Mouse (Mus musculus) myocyte (in vitro differentiated cells): ENCODE results near the gene Krt77. TPM values are rescaled to one million over a fixed set of nuclear protein-coding genes. Genes with fewer than 3 reads are reported as not detected.

Experiments used
- H3K27me3 ChIP-seq: one replicate; pipeline ENCODE4 v1.6.1; 2011; ENCODE audit not compliant: control insufficient read depth, insufficient read depth, insufficient read length
- H3K36me3 ChIP-seq: one replicate; pipeline ENCODE4 v1.6.1; 2011; ENCODE audit not compliant: control insufficient read depth, insufficient read depth
- H3K4me2 ChIP-seq: one replicate; pipeline ENCODE4 v1.6.1; 2011; ENCODE audit warnings: low read depth, control low read depth
- H3K4me3 ChIP-seq: one replicate; pipeline ENCODE4 v1.5.1; 2011; ENCODE audit warnings: mild to moderate bottlenecking, control low read depth, moderate library complexity
- H3K79me2 ChIP-seq: one replicate; pipeline ENCODE4 v1.6.1; 2011; ENCODE audit not compliant: control insufficient read depth, insufficient read depth
- H3ac ChIP-seq: one replicate; pipeline ENCODE4 v1.6.1; 2011; ENCODE audit not compliant: control insufficient read depth, insufficient read length
- CEBPB ChIP-seq: IDR thresholded peaks from 2 replicates; pipeline ENCODE4 v1.6.1; 2011; ENCODE audit warnings: mild to moderate bottlenecking, moderate library complexity; ENCODE audit not compliant: poor library complexity, insufficient read depth, severe bottlenecking
- E2F4 ChIP-seq: IDR thresholded peaks from one replicate; pipeline ENCODE4 v1.6.1; 2011; ENCODE audit warnings: mild to moderate bottlenecking, control low read depth, moderate library complexity; ENCODE audit not compliant: insufficient read depth
- MAX ChIP-seq: IDR thresholded peaks from one replicate; pipeline ENCODE4 v1.6.1; 2011; ENCODE audit warnings: low read depth, mild to moderate bottlenecking, control low read depth
- MYOD1 ChIP-seq, 3 experiments: IDR thresholded peaks; one replicate each; pipeline ENCODE4 v1.6.1; 2011; ENCODE audit warnings: control low read depth in 2 of 3, low read depth in 2 of 3, mild to moderate bottlenecking in 2 of 3, moderate library complexity in 1 of 3; ENCODE audit not compliant: insufficient read length in 2 of 3, control insufficient read depth in 1 of 3
- MYOG ChIP-seq, 3 experiments: IDR thresholded peaks; one replicate each; pipeline ENCODE4 v1.6.1; 2011; ENCODE audit warnings: control low read depth in 2 of 3, low read depth in 2 of 3, mild to moderate bottlenecking in 2 of 3; ENCODE audit not compliant: insufficient read length in 2 of 3, control insufficient read depth in 1 of 3, insufficient read depth in 1 of 3
- POLR2A ChIP-seq: IDR thresholded peaks from one replicate; pipeline ENCODE4 v1.6.1; 2011; ENCODE audit warnings: low read depth, mild to moderate bottlenecking, control low read depth, moderate library complexity; ENCODE audit not compliant: insufficient read length
- POLR2AphosphoS2 ChIP-seq: IDR thresholded peaks from one replicate; pipeline ENCODE4 v1.6.1; 2011; ENCODE audit warnings: low read depth, control low read depth; ENCODE audit not compliant: insufficient read length
- REST ChIP-seq: IDR thresholded peaks from one replicate; pipeline ENCODE4 v1.6.1; 2011; ENCODE audit warnings: mild to moderate bottlenecking, control low read depth, moderate library complexity; ENCODE audit not compliant: insufficient read depth, insufficient read length
- SRF ChIP-seq: IDR thresholded peaks from one replicate; pipeline ENCODE4 v1.6.1; 2011; ENCODE audit warnings: low read depth; ENCODE audit not compliant: control insufficient read depth, insufficient read length
- TCF12 ChIP-seq: IDR thresholded peaks from one replicate; pipeline ENCODE4 v1.6.1; 2011; ENCODE audit warnings: mild to moderate bottlenecking, control low read depth; ENCODE audit not compliant: poor library complexity, insufficient read depth, severe bottlenecking
- TCF3 ChIP-seq: IDR thresholded peaks from one replicate; pipeline ENCODE4 v1.6.1; 2011; ENCODE audit warnings: low read depth, control low read depth; ENCODE audit not compliant: insufficient read length
- USF1 ChIP-seq: IDR thresholded peaks from one replicate; pipeline ENCODE4 v1.6.1; 2011; ENCODE audit warnings: low read depth, mild to moderate bottlenecking, control low read depth, moderate library complexity
- polyA plus RNA-seq: library from polyadenylated mRNA; unstranded; fragments of >200 nt; fragmentation: generic; extraction: Trizol; gene quantifications from one replicate; pipeline ENCODE4 v1.2.1, GENCODE M21; 2012; ENCODE audit warnings: missing spikeins

Krt77 gene
- polyA plus RNA-seq, 1 experiment = not detected

DNA sequence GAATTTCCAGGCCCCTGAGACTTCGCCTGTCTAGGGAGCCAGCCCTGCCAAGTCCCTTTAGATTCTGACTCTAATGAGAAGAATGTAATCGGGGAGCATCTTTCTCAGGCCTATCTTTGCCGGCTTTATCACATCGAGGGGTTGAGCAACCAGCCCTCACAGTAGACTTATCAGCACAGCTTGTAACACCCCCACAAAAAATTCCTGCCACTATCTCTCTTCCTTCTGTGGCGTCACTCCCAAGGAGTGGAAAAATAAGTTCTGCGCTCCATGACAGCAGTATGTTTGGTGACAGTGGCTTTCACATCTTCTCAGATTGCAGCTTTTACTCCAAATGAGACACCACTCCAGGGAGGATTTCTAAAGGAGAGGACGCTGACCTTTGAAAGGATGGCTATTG, 2.8 kb downstream of the Krt77 start:
- no peak overlapping the region for H3ac ChIP-seq
- H3K4me3 ChIP-seq = no peak overlapping the region
- H3K79me2 ChIP-seq = no peaks in the 10 kb centered on the region
- no peaks in the 10 kb centered on the region for H3K36me3 ChIP-seq
- H3K4me2 ChIP-seq = no peak overlapping the region
- no peak for TF ChIP-seq REST
- no peak for TF ChIP-seq MYOD1 (IDR thresholded peaks at IDR 0.05; ENCODE audit: control insufficient read depth in 1 of 3, insufficient read length in 2 of 3, low read depth in 2 of 3)
- TF ChIP-seq USF1 = no peak
- no peak for TF ChIP-seq TCF12
- TF ChIP-seq POLR2AphosphoS2 = no peak
- no peak for TF ChIP-seq TCF3
- no peak for TF ChIP-seq CEBPB
- no peak for TF ChIP-seq MAX
- no peak for TF ChIP-seq E2F4
- no peak for TF ChIP-seq POLR2A
- TF ChIP-seq SRF = no peak
- no peak for TF ChIP-seq MYOG (IDR thresholded peaks at IDR 0.05; ENCODE audit: control insufficient read depth in 1 of 3, insufficient read depth in 1 of 3, insufficient read length in 2 of 3, low read depth in 2 of 3)
- peaks cover 81% of the 10 kb centered on the region for H3K27me3 ChIP-seq

DNA sequence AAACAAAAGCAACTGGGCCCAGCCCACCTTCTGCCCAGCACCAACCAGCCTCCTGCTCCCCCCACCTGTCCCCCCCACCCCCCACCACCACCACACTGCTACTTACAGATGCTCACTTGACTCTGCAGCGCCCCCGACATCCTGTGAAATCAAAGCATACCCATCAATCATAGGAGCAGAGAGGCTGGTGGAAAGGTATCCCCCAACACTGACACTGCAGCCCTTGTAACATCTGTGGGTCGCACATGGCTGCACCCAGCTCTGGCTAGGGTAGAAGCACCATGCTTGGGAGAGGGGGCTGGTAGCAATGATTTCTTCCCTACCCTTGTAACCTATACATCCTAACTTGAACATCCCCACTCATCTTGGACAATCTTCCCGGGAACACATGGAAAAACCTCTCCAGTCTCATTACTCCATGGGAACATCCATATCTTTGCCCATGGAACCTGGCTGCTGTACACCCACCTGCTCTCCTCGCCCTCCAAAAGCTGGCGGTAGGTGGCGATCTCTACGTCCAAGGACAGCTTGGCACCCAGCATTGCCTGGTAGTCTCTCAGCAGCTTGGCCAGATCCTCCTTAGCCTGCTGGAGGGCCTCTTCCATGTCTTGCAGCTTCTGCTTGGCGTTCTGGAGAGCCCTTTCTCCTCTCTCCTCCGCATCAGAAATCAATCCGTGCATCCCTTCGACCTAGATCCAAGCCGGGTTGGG, 8.9 kb downstream of the Krt77 start:
- H3K27me3 ChIP-seq = peaks cover 77% of the 10 kb centered on the region
- H3ac ChIP-seq = no peak overlapping the region
- H3K79me2 ChIP-seq = no peaks in the 10 kb centered on the region
- H3K36me3 ChIP-seq = no peaks in the 10 kb centered on the region
- no peak for TF ChIP-seq REST
- TF ChIP-seq TCF3 = no peak
- TF ChIP-seq CEBPB = no peak
- TF ChIP-seq E2F4 = no peak
- no peak for TF ChIP-seq MYOD1 (IDR thresholded peaks at IDR 0.05; ENCODE audit: control insufficient read depth in 1 of 3, insufficient read length in 2 of 3, low read depth in 2 of 3)
- no peak for TF ChIP-seq POLR2AphosphoS2
- no peak for TF ChIP-seq SRF
- TF ChIP-seq POLR2A = no peak
- no peak overlapping the region for H3K4me3 ChIP-seq
- H3K4me2 ChIP-seq = no peak overlapping the region

DNA sequence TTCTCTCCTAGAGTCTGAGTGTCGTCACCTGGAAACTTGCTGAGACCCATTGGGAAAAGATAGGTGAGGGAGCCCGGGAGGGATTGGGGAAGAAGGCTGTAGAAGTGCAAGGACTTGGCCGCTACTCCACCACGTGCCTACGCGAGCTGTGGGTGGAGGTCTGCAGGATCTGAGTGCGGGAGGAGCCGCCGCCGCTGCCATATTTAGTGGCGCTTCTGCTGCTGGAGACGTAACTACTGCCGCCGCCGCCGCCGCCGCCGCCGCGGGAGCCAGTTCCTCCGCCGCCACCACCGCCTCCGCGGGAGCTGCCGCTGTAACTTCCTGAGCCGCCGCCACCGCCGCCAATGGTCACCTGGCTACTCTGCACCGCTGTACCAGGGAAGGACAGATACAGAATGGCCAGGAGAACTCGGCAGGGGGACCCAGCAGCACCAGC, 9.8 kb downstream of the Krt77 start:
- TF ChIP-seq POLR2A (no peak), USF1 (no peak), MYOD1 (IDR thresholded peaks at IDR 0.05; ENCODE audit: control insufficient read depth in 1 of 3, insufficient read length in 2 of 3, low read depth in 2 of 3) (no peak), TCF12 (no peak), E2F4 (no peak), MYOG (IDR thresholded peaks at IDR 0.05; ENCODE audit: control insufficient read depth in 1 of 3, insufficient read depth in 1 of 3, insufficient read length in 2 of 3, low read depth in 2 of 3) (no peak)
- Histone ChIP-seq H3K36me3 (no peaks in the 10 kb centered on the region), H3K27me3 (peaks cover 77% of the 10 kb centered on the region), H3K4me3 (no peak overlapping the region), H3ac (no peak overlapping the region), H3K4me2 (no peak overlapping the region), H3K79me2 (no peaks in the 10 kb centered on the region)

DNA sequence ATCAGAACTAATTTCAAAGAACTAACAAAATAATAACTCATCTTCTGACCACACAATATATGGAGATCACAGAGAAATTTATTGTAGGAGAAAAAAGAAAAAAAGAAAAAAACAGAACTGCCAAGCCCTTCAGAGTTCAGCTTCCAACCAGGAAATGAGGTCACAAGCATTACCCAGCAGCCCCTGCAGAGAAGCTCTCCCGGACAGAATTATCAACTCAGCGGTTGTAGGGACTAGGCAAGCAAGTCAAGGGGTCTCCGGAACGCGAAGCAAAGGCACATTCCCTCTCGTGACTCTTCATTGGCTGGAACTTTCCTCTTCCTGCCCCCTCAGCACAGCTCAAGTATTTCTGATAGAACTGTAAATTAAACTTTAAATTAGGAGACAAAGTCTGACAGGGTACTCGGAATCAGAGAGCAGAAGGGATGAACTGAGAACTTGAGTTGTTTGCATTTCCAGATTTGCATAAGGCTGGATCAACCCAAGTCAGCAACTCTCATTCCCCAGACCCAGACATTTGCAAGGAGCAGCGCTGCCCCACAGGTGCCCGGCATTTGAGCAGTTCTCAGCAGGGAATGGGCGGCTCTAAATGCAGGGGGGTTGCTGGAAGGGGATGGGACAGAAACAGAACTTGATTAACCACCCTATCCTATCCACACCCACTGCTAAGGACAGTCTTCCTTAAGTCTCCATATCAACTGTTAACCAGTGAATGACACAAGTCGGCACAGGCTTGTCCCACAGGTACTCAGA, 10.7 kb downstream of the Krt77 start:
- no peak overlapping the region for H3K4me2 ChIP-seq
- H3K79me2 ChIP-seq = no peaks in the 10 kb centered on the region
- TF ChIP-seq MYOD1 (IDR thresholded peaks at IDR 0.05; ENCODE audit: control insufficient read depth in 1 of 3, insufficient read length in 2 of 3, low read depth in 2 of 3) = no peak
- TF ChIP-seq REST = no peak
- TF ChIP-seq POLR2A = no peak
- no peak for TF ChIP-seq POLR2AphosphoS2
- no peak for TF ChIP-seq TCF3
- no peak for TF ChIP-seq TCF12
- TF ChIP-seq MYOG (IDR thresholded peaks at IDR 0.05; ENCODE audit: control insufficient read depth in 1 of 3, insufficient read depth in 1 of 3, insufficient read length in 2 of 3, low read depth in 2 of 3) = no peak
- TF ChIP-seq CEBPB = no peak
- no peak for TF ChIP-seq MAX
- no peak for TF ChIP-seq SRF
- no peak for TF ChIP-seq USF1
- no peak for TF ChIP-seq E2F4
- no peak overlapping the region for H3ac ChIP-seq
- no peak overlapping the region for H3K4me3 ChIP-seq
- peaks cover 77% of the 10 kb centered on the region for H3K27me3 ChIP-seq
- H3K36me3 ChIP-seq = no peaks in the 10 kb centered on the region
